Mouse (Mus musculus) lung, postnatal 4 days (tissue): ENCODE results near the gene Gstp2.

Experiments
- DNase-seq, 2 experiments: peaks; one replicate each; pipeline ENCODE4 v3.0.0; 2021

Gstp2 gene

GRCm38 (mm10) chr19:4045966-4046865, at the start of gene Gstp2:
Gstp2 (minus strand) TSS chr19:4046023.
- peak; percentile 85 to 86 for DNase-seq

DNA sequence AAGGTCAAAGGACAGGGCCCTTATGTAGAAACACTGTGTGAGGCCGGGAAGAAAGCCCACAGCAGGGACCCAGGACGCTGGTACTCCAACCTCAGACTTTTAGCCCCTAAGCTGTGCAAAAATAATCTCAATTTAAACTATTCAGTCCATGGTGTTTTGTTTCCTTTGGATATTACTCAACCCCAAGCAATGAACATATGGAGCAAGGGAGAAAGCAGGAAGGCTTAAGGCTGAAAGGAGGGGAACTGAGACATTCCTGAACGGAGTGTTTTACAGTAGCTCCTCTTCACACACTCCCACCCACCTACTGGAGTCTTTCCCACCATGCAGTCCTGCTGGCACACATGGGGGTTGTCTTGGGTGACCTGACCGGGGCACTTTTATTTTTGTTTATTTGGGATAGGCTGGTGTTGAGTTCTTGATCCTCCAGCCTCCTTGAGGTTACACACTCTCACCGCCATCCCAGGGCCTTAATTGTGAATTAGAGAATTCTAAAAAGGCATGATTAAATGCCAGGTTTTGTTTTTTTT, 49.0 kb upstream of the Gstp2 start:
- no peak for DNase-seq

DNA sequence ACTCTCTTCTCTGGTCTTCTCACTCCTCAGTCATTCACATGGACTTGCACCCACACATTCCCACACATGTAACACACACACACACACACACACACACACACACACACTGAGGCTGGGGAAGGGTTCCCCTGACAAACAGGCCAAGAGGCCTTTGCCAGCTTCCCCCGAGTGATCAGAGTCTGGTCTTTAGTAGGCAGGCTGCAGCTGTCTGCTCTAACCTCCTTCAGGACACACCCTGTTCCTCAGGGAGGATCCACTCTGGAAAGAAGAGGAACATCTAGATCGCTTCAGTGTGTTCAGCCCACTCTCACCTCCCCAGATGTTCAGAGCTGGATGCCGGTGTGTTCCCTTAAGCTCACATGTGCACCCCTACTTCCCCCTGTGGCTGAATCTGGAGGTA, 48.5 kb upstream of the Gstp2 start:
- no peak for DNase-seq

GRCm38 (mm10) chr19:4093772-4094171, 47.9 kb upstream of the Gstp2 start:
- DNase-seq, result no peak

GRCm38 (mm10) chr19:4092750-4093149, 46.9 kb upstream of the Gstp2 start:
- DNase-seq, result no peak

- DNase-seq, result no peak
These were observed 45.6 kb upstream of the Gstp2 start for GRCm38 (mm10) chr19:4091383-4091782.

GRCm38 (mm10) chr19:4090446-4090845, 44.6 kb upstream of the Gstp2 start:
- no peak for DNase-seq

GRCm38 (mm10) chr19:4089128-4089527, 43.3 kb upstream of the Gstp2 start:
- no peak for DNase-seq

- DNase-seq, result no peak
These were observed 42.3 kb upstream of the Gstp2 start for GRCm38 (mm10) chr19:4088146-4088545.

- DNase-seq, result no peak
These were observed 41.3 kb upstream of the Gstp2 start for GRCm38 (mm10) chr19:4087090-4087489.

DNA sequence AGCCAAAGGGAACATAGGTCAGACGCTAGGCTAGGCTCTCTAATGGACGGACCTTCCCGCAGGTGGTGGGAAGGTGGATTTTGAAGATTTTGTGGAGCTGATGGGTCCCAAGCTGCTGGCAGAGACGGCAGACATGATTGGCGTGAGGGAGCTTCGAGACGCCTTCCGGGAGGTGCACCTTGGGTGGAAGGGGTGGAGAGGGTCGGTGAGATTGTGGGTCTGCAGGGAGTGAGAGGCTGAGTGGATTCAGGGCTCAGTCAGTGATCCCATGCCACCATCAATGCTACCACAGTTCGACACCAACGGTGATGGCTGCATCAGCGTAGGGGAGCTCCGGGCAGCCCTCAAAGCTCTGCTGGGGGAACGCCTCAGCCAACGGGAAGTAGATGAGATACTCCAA, 40.3 kb upstream of the Gstp2 start:
- DNase-seq, result no peak

GRCm38 (mm10) chr19:4084984-4085383, 39.2 kb upstream of the Gstp2 start:
- DNase-seq, result peak in 1 of 2 experiments; percentile 35

GRCm38 (mm10) chr19:4083826-4084225, 38.0 kb upstream of the Gstp2 start:
- no peak for DNase-seq

DNA sequence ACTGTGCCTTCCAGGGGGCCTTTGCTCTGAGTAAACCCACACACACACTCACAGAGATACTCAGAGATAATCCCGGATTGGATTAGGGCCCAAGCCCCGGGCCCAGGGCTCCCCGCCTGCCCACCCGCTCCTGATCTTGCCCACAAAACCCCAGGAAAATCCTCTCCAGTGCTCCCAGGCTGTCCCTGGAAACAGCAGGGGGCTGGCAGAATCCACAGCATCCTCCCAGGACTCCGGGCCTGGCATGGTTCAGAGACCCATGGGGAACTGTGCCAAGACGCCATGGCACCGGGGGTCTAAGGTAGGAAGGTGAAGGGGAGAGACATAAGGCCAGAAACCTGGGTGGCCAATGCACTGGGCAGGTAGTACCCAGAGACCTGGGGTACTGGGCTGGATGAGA, 37.5 kb upstream of the Gstp2 start:
- DNase-seq, result no peak

GRCm38 (mm10) chr19:4082219-4082965, 36.6 kb upstream of the Gstp2 start:
- no peak for DNase-seq

- DNase-seq, result no peak
These were observed 35.6 kb upstream of the Gstp2 start, which contains the start of gene Cabp2 for GRCm38 (mm10) chr19:4081394-4081793. Cabp2 (plus strand) TSS chr19:4081578.

DNA sequence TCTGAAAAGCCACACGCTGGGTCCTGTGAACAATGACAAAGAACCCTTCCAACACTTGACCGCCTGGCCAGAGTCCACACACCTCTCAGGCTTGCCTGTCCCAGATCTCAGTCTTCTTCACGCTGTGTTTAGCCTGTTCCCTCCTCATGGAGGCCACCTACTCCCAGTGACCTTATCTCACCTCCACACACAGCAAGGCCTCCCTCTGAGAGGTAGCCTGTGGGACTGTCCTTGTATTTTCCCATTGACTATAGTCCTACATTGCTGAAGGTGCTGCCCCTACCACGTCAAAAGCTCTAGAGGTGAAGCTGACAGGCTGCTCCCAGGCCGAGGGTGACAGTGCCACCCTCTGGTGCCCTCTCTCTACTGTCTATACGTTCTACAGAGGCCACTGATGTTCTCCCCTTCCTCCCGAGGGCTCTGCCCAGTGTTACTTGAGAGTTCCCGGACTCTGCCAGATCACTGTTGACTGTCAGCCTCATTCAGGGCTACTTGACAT, 34.7 kb upstream of the Gstp2 start:
- peak in 1 of 2 experiments; percentile 25 for DNase-seq

GRCm38 (mm10) chr19:4079594-4079993, 33.8 kb upstream of the Gstp2 start:
- no peak for DNase-seq

DNA sequence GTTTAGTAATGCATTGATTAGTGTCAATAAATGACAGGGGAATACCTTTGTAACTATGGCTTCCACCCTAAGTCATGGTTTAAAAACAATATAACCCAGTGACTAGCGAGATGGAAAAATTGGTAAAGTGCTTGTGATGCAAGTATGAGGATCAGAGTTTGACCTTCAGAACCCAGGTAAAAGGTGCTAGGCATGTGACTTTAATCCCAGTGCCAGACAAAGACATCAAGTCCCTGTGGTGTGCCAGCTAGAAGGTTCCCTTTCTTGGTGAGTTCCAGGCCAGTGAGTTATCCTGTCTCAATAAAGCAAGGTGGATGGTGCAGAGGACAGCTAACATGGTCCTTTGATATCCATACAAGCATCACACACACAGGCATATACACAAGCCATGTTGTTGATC, 29.7 kb upstream of the Gstp2 start:
- DNase-seq, result no peak

GRCm38 (mm10) chr19:4072706-4073424, 27.0 kb upstream of the Gstp2 start:
- DNase-seq, result peak in 1 of 2 experiments; percentile 7

DNA sequence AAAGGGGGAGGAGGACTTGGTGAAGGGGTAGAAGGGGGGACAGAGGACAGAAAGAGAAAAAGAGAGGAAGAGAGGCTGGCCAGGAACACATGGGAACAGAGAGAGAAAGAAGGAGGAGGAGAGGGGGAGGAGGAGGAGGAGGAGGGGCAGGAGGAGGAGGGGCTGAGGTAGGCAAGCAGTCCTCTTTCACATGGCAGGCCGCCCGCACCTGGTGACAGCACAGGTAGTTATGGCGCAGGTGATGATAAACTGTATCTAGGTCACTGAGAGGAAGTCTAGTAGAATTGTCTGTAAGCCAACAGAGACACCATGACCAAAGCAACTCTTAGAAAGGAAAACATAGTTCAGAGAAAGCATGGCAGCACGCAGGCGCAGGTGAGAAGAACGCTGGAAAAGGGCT, 25.6 kb upstream of the Gstp2 start:
- no peak for DNase-seq

DNA sequence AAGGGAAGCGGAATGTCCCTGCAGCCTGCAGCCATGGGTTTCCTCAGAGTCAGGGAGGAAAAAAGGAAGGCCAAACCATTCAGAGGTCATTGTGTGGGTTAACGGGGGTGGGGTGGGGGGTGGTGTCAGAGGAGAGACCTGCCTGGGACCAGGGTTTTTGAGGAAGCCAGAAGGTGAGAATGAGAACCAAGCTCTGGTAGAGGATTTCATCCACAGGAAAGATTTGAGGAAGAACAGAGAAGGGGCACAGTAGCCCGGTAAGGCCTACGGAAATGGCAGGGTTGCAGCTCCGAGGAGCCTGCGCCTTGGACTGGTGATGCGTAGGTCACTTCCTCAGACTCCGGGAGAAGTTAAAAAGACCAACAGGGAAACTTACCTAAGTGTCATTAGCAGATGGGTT, 24.9 kb upstream of the Gstp2 start:
- DNase-seq, result no peak

GRCm38 (mm10) chr19:4070311-4070710, 24.5 kb upstream of the Gstp2 start:
- peak in 1 of 2 experiments; percentile 7 for DNase-seq
